Mouse (Mus musculus): ENCODE results near the gene Ppm1h.

Gene Ppm1h

GRCm38 (mm10) chr10:122994402-122995107 lies 316.0 kb downstream of the Ppm1h start:
- DNase-seq (ENCODE audit: low read depth, low spot score) = no peak
